Mouse (Mus musculus): ENCODE data around the gene Tyk2.

Tyk2 gene

DNA sequence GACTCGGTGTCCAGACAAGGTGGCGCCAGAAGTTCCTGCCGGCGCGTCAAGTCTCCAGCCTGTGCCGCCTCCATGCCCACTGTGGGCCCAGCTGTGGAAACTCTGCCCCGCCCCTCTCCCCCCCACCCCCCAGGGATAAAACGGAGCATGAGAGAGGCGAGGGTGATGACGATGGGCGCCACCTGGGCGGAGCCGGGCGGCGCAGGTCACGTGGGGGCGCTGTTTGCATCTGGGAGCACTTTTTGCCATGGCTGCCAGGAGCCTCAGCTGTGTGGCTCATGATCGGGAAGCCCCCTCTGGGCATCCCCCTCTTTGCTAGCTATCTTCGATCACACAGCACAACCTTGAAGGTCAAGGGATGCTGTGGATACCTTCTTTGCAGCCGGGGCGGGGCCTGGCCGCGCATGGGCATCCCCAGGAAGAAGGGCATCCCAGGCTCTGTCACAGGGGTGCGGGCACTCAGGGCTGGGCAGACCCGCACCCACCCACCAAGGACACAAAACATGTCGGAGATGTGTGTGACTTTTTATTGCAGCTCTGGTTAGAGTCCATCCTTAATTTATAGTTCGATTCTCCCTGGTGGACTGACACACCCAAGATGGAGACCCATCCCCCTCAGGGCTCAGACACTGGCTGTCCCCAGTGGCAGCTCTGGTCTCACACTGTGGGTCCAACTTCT, 63.9 kb downstream of the Tyk2 start, which contains the start of gene Zglp1:
TSS of gene Zglp1 (minus strand) at position 88 of the 679 bp plus-strand sequence.
- DNase-seq (ENCODE audit: low read depth, low spot score): no peak

DNA sequence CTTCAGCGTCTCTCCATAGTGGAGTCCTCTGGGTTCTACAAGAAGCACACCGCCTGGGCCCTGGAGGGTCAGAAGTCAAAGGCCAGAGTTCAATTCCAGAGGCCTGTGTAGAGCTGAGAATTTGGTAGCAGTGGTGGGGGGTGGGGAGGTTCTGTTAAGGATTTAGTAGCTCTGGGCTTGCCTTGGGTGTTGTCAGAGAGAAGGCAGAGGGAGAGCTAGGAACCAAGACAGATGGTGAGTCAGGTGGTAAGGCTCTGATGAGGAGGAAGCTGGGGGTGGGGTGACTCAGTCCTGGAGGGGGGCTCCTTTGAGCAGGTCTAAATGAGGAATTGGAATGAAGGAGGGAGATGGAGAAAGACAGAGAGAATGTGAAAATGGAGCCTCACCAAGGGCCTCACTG, 68.1 kb downstream of the Tyk2 start:
- DNase-seq (ENCODE audit: low read depth, low spot score): no peak

All from skeletal muscle tissue, adult 2 months (tissue).